Mouse (Mus musculus) adrenal gland, postnatal 25 days (tissue): ENCODE measurements around the gene Adgrl4. TPM values are rescaled to one million over a fixed set of nuclear protein-coding genes. Genes with fewer than 3 reads are reported as not detected.

Experiments used
- DNase-seq: peaks from one replicate; pipeline ENCODE4 v3.0.0; 2021; ENCODE audit warnings: mixed read lengths
- long read RNA-seq: library from polyadenylated mRNA; stranded (forward); transcript quantifications from one replicate; pipeline ENCODE4 v2.0.0, GENCODE M21; 2021
- total RNA-seq: library from RNA; stranded (reverse); gene quantifications from 2 replicates; pipeline ENCODE4 v1.2.3, GENCODE M21; 2021

The Adgrl4 gene
- 70.7 and 72.1 TPM in 2 replicates for total RNA-seq
- long read RNA-seq, full-length matches to known transcripts, result 5 of 14 reads
- long read RNA-seq, partial matches to known transcripts, result 5 of 14 reads
- long read RNA-seq, other reads (novel, unspliced or antisense), result 4 of 14 reads

- peak; percentile 37 for DNase-seq
These were observed at the start of gene Adgrl4 for GRCm38 (mm10) chr3:151437693-151438092. Adgrl4 (plus strand) TSS chr3:151437887.

DNA sequence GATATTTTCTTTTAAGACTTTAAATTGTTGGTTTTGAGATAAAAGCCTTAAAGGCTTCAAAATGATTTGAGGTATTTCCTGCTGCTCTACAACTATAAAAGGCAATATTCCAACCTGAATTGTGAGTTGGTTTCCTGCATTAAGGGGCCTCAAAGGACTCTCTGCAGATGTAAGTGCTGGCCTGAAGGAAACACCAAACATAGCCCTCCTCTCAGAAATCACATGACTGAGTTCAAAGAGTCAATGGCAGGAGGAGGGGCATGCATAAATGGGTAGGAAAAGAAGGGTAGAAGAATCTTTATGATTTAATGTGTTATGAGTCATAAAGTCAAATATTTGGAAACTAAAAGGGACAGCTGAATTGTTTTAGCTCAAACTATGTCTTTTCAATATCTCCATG lies 46.8 kb upstream of the Adgrl4 start:
- no peak for DNase-seq

DNA sequence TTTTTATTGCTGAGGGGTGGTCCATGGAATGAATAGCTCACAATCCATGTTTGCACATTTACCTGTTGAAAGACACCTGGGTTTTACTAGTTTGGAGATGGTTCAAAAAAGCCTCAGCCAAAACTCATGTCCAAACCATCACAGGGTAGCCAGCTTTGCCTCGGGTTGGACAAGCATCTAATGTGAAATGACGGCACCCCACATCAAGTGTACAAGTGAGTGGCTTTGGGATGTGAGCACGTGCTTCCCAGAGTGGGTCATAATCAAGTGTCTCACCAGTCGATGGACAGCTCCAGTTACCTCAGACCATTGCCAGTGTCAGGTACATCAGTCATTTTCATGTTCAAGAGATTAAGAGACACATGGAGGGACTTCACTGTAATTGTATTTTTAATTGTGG lies 44.8 kb upstream of the Adgrl4 start:
- no peak for DNase-seq

DNA sequence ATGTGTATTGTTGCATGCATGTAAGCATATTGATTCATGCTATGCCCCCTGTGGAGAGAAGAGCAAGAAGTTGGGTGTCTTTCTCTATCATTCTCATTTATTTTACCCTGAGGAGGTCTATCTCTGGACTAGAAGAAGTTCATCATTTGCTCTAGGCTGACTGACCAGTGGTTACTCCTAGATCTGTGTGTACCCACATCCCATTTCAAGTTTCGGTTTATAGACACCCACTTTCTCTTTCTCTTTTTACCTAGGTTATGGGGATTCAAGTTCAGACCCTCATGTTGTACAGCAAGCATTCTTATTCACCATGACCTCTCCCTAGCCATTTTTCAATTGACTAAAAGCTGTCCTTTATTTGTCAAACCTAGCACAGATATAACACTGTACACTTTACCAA lies 44.4 kb upstream of the Adgrl4 start:
- no peak for DNase-seq

- DNase-seq, result no peak
These were observed 38.4 kb upstream of the Adgrl4 start for GRCm38 (mm10) chr3:151399270-151399669.

- no peak for DNase-seq
These were observed 26.7 kb upstream of the Adgrl4 start for GRCm38 (mm10) chr3:151411031-151411430.

DNA sequence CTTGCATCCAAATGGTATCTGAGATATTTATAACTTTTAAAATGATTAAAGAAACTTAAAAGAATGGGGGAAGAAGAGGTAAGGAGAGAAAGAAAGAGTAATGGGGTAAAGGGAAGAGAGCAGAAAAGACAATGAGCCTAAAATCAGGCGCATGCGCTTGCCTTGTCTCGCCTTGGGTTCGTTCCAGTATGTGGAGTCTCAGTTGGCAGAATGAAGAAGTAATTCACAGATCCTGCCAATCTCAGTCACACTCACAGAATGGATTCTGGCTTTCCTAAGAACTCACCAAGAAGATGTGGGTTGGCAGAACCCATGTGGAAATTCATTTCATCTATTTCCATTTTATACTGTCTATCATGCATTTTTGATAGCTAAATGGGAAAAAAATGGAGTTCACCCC lies 26.2 kb upstream of the Adgrl4 start:
- no peak for DNase-seq

DNA sequence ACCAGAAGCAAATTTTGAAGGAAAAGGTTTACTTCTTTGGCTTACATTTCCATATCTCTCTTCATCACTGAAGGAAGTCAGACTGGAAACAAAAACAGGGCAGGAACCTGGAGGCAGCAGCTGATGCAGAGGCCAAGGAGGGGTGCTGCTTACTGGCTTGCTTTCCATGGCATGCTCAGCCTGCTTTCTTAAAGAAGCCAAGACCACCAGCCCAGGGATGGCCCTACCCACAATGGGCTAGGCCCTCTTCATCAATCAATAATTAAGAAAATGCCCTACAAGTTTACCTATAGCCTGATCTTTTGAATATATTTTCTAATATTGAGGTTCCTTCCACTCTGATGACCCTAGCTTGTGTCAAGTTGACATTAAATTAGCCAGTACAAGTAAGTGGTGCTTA lies 20.8 kb upstream of the Adgrl4 start:
- DNase-seq, result no peak

DNA sequence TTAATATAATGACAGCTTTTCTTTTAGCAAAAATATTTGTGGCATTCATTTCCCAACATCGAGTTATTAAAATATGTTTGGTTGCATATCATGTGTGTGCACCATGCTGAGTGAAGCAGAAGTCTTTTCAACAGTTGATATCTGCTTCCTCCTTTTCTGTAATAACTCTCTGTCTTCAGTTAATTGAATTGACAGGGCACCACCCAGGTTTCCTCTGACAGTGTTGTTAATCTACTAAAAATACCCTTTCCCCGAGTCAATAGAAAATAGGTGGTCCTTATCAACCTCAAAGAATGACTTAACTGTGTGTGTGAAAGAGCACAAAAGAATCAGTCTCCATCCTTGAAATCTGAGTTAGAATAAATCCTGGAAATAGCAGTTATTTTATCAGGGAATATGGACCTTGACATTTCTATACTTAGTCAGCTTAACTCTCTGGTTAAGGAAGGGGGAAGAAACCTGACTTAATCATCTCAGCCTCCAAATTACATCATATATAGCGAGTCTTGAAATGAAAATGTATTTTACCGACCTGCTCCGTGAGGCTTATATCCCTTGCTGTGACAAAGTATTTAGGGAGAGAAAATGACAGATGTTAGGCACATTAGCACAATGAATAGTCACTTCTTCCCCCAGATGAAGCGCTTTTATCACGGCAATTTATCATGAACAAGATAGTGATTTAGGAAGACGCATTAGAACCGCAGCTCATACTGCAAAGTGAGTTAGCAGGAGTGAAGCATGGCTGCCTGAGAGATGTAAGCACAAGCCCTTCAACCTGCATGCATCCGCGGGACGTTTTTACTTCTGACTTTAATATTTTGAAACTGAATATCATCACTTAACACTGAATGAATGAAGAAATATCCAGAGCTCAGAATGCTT lies 19.8 kb upstream of the Adgrl4 start:
- DNase-seq, result no peak

DNA sequence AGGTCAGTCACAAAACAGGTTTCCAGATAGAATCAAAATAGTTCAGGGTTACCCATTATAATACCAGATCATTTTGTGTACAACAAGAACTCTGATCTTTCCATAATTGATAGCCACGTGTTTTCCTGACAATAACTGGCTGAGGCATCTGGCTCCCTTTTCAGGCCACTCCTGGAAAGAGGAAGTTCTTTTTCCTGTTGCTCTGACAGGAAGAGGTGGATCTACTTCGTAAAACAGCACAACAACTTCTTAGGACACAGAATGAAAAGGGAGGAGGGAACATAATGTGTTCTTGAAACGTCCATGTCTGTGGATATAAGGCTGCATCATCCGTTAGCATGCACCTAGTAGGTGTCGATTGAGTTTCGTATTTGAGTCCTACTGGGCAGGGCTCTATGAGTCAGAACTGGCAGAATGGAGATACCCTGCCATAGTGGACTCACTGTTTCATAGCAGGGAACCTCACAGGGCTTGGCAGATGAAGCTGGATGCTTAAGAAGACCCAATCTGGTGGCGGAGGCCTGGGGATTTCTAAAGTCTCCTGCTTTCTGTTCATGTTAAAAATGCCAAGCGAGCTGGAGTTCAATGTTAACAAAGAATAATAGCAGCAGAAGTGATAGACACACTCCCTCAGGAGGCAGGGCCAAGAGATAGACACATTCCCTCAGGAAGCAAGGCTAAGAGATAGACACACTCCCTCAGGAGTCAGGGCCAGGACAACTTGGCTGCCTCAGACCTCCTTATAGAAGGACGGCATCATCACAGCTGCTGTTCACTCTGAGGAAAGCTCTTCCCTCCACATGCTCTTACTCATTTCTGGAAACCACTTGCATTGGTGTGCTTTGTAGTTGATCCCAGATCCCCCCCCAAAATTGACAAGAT lies 13.1 kb upstream of the Adgrl4 start:
- no peak for DNase-seq

GRCm38 (mm10) chr3:151430106-151430505 lies 7.6 kb upstream of the Adgrl4 start:
- DNase-seq, result no peak

DNA sequence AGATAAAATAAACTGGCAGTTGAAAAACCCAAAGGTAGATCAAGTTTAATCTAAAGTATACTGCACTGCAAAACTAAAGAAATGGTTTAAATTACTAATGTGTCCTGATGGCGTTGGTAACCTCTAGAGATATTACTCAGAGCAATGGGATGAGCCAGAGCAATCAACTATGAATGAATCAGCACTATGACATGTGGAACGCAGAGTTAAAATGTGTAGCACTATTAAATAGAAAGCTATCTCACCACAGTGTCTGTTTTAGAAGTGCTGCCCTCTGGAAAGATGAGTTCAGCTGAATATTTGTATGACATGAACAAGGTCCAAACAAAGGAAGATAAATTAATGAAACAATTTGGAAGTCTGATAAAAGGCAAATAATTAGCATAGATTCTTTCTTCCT lies 6.2 kb upstream of the Adgrl4 start:
- DNase-seq, result no peak

GRCm38 (mm10) chr3:151438364-151438763 lies 677 bp downstream of the Adgrl4 start:
- DNase-seq, result no peak

GRCm38 (mm10) chr3:151439976-151440375 lies 2.3 kb downstream of the Adgrl4 start:
- no peak for DNase-seq

- DNase-seq, result no peak
These were observed 4.3 kb downstream of the Adgrl4 start for GRCm38 (mm10) chr3:151442026-151442425.

- DNase-seq, result no peak
These were observed 5.8 kb downstream of the Adgrl4 start for GRCm38 (mm10) chr3:151443486-151443885.

GRCm38 (mm10) chr3:151444284-151444683 lies 6.6 kb downstream of the Adgrl4 start:
- DNase-seq, result no peak

DNA sequence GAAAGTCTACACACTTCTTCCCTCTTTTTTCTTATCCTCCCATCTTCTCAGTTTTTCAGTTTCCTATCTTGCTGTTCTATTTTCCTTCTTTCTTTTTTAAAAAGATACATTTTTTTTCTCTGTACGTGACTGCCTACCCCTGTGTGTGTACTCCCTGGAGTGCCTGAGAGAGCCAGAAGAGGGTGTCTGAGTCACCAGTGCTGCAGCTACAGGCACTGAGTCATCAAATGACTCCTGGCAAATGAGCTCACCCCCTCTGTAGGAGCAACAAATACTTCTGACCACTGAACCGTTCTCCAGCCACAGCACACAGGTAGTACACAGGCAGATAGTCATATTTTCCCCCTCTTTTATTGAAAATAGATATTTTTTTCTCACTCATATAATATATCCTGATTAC lies 8.2 kb downstream of the Adgrl4 start:
- no peak for DNase-seq

DNA sequence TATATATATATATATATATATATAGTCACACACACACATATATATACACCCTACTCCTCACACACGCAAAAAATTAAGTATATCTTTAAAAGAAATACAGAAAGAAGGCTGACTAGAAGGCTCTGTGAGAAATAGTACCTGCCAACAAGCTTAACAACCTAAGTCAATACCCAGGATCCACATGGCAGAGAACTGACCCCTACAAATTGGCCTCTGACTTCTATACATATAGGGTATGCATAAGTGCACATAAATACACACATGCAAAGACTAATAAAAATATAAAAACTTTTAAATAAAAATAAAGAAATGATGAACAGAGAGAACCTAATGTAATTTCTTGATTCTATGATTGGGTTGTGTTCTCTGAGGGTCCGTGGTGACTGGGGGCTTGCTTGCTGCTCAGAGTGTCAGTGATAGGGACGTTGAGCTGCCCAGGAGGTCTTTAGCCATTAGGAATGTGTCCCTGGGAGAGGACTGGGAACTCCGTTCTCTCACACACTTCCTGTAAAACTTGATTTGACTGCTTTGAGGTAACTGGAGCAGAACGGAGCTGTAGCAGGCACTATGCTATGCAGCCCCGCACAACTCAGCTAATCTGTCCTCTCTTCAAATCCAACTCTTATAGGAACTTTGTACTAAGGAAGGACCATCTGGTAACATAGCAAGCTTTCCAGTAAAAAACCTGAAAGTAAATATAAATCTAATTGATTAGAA lies 17.5 kb downstream of the Adgrl4 start:
- DNase-seq, result no peak

DNA sequence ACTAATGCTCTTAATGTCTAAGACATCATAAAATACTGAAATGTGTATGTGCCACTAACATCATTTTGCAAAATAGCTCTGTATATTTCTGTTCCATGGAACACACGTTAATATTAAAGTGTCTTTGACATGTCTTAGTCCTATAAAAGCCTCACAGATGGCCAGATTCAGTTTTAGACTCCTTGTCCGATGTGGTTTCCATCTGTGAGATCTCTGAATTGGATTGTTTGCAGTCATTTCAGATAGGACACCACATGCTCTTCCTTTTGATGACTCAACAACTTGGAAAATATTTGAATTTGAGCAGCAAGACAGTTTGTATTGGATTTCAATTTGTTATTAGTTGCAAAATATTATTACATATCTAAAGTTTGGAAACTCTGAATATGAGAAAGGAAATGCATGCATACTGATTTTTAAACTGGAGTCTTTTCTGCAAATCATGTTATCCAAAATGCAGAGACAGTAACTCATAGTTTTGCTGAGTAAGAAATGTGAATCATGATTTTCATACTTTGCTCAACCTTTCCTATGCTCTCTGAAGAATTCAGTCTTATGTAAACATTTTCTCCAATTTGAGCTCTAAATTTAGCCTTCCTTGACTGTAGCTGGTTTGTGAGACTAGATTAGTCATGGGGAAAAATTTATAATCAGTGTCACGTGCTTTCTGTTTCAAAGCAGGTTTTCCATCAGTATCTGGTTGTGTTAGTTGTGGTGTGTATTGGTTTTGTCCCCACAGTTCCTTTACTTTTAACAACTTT lies 21.9 kb downstream of the Adgrl4 start:
- no peak for DNase-seq

DNA sequence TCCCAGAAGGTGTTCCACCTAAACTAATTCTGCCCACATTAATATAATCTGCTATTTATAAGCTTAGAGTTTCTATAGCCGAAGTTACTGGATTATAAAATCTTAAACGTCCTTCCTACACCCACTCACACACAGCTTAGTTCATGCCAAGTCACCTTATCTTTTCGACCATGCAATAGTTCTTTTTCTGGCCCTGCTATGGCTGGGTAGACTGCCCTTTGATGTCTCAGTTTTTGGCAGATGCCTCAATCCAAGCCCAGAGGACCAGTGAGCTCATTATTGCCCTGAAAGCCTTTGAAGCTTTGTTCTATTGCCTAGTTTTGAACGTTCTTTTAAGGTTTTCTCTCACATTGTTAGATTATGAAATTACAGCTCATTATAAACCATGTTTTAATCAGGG lies 27.5 kb downstream of the Adgrl4 start:
- no peak for DNase-seq

DNA sequence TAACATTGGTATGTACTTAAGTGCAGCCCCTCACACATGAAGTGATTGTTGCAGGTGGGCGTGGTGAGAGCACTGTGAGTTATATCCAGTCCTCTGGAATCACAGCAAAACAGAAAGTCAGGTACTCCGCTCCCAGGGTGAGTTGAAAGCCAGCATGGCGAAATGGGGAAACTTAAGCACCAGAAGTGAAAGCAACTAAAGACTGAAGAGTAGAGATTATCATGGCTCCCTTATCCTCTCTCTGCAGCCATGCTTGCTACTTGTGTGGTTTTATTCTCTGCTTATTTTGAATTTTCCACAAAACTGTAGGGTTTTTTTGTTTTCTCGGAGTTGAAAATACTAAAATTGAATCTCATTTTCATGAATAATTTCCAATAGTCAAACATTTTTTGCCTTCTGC lies 51.2 kb downstream of the Adgrl4 start:
- DNase-seq, result no peak
